Mouse (Mus musculus): Measurements from ENCODE around the gene Cdc42bpg. TPM values are rescaled to one million over a fixed set of nuclear protein-coding genes. Genes with fewer than 3 reads are reported as not detected.

Cdc42bpg gene
- polyA plus RNA-seq, 1 experiment from 2014 or later: 0.40 TPM

DNA sequence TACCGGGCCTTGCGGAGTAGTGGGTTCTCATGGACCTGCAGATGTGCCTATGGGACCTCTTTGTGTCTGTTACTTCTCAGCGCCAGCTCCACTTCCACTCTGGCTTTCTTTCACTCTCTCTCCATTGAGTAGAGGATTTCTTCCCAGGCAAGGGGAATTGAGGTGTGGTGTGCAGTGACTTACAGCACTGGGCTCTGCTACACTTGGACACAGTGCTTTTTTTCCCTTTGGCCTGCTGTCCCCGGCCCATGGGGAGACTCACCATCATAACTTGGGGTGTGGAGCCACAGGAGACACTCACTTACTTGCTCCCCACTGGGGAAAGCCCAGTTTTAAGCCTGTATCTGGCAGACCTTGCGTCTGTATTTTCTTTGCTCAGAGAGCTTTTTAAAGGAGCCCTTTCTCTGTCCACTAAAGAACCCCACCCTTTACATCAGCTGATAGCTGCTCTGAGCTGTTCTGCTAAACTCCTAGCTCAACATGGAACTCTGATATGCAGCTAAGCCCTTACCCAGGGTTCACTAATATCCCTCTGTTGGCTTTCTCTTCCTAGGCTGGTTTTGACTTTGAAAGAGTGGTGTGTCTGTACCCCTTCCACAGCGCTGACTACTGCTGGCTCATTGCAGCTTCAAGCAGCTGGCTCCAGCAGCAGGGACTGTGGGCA is 26.6 kb upstream of the Cdc42bpg start:
- H3K36me3 ChIP-seq (replicated peaks): peaks cover 7% of the 10 kb centered on the region; the same call in 1 of the 2 replicates
- peak overlapping the region; percentile 84; the same call in 1 of the 2 replicates for H3K4me3 ChIP-seq

GRCm38 (mm10) chr19:6280554-6280953 is 25.7 kb upstream of the Cdc42bpg start:
- Histone ChIP-seq H3K9ac (no peak overlapping the region), H3K4me2 (no peak overlapping the region), H3K4me3 (no peak overlapping the region), H3K36me3 (replicated peaks) (peaks cover 7% of the 10 kb centered on the region; the same call in 1 of the 2 replicates), H3K27me3 (replicated peaks) (no peaks in the 10 kb centered on the region), H3K27ac (no peak overlapping the region), H3K4me1 (peaks cover 42% of the 10 kb centered on the region), H3K9me3 (no peaks in the 10 kb centered on the region)
- WGBS: 91% methylated on average over 7 of the region's 7 CpGs
- ATAC-seq (replicated peaks): no peak

More for the DNA sequence above, 26.6 kb upstream of the Cdc42bpg start:
- no peaks in the 10 kb centered on the region for H3K9me3 ChIP-seq
- WGBS: 89% methylated on average over 6 of the region's 6 CpGs
- no peak overlapping the region for H3K27ac ChIP-seq
- no peaks in the 10 kb centered on the region for H3K27me3 ChIP-seq (replicated peaks)
- H3K9ac ChIP-seq: peak overlapping the region; percentile 27
- peaks cover 42% of the 10 kb centered on the region for H3K4me1 ChIP-seq
- no peak for ATAC-seq (replicated peaks)
- H3K4me2 ChIP-seq: peak overlapping the region; percentile 97

DNA sequence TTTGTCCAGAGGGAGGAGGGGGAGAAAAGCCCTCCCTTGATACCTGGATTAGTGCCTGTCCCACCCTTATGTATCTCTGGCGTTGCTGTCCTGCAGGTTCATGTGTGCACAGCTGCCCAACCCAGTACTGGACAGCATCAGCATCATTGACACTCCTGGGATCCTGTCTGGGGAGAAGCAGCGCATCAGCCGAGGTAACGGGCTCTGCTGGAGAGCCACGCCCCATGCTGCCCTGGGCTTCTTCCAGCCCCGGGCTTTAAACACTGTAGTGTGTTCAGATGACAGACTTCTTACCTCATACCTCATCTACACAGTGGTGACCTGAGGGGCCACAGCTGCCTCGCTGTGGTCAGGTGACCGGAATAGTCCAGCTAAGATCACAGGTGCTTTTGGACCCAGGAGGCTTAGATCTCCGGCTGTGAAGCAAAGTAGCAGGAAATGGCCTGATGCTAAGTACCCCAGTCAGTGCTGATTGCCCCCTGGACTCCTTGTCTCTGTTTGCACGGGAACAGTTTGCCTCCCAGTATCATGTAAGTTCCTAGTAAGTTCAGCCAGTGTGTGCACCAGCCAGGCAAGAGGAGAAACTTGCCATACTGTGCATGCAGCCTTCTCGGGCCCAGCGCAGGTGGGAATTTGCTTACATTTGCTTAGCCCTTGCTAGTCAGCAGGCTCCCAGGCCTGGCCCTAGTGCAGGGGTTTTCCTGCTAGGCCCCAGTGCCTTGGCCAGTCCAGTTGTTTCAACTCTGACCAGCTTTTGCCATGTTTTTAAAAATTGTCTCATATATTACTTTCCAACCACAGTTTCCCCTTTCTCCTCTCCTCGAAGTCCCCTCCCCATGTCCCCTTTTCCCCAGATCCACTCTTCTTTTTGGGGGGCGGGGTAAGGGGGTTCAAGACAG is 24.9 kb upstream of the Cdc42bpg start:
- Histone ChIP-seq H3K9ac (no peak overlapping the region), H3K4me1 (peaks cover 34% of the 10 kb centered on the region), H3K4me3 (no peak overlapping the region), H3K27ac (no peak overlapping the region), H3K27me3 (replicated peaks) (no peaks in the 10 kb centered on the region), H3K9me3 (no peaks in the 10 kb centered on the region), H3K4me2 (no peak overlapping the region), H3K36me3 (replicated peaks) (peaks cover 7% of the 10 kb centered on the region; the same call in 1 of the 2 replicates)
- ATAC-seq (replicated peaks): no peak
- WGBS: 84% methylated on average over 14 of the region's 14 CpGs

DNA sequence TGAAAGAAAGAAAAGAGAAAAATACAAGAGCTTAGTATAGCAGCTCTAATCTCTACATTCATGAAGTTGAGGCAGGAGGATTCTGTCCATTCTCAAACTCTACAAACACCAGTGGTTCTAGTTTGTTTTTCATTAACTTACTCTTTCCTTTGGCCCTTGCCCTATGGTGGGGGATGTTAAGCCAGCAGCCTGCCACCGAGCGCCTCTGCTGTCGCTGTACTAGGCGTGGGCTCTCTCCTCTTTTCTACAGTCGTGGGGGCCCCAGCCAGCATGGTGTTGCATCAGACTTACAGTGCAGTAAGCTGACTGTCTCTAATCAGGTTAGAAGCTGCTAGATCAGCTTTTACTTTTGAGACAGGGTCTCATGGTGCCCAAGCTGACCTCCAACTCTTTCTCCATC is 23.3 kb upstream of the Cdc42bpg start:
- Histone ChIP-seq H3K27ac (no peak overlapping the region), H3K4me3 (no peak overlapping the region), H3K36me3 (replicated peaks) (peaks cover 7% of the 10 kb centered on the region; the same call in 1 of the 2 replicates), H3K4me1 (peaks cover 29% of the 10 kb centered on the region), H3K4me2 (no peak overlapping the region), H3K9me3 (no peaks in the 10 kb centered on the region), H3K9ac (no peak overlapping the region), H3K27me3 (replicated peaks) (no peaks in the 10 kb centered on the region)
- 87% methylated on average over 5 of the region's 5 CpGs for WGBS
- no peak for ATAC-seq (replicated peaks)

DNA sequence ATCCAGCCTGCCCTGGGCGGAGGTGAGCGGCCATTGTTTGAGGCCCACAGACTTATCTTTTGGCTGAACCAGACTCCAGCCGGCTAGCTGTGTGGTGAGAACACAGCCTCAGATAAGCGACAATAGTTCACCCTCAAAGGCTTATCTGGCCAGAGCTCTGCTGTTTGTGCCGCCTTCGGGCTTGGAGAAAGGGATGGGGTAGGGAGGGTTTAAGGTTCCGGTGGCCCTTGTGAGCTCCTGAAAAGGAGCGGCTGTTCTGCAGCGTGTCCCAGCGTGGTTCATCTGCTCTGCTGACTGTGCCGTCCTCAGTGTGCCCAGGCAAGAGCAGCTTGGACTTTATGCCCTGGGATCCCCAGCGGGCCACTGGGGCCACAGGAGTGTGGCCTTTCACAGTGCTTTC is 21.8 kb upstream of the Cdc42bpg start:
- Histone ChIP-seq H3K4me3 (no peak overlapping the region), H3K9ac (no peak overlapping the region), H3K9me3 (no peaks in the 10 kb centered on the region), H3K4me2 (no peak overlapping the region), H3K4me1 (peaks cover 14% of the 10 kb centered on the region), H3K36me3 (replicated peaks) (peaks cover 7% of the 10 kb centered on the region; the same call in 1 of the 2 replicates), H3K27me3 (replicated peaks) (no peaks in the 10 kb centered on the region), H3K27ac (no peak overlapping the region)
- no peak for ATAC-seq (replicated peaks)
- WGBS: 94% methylated on average over 12 of the region's 12 CpGs

DNA sequence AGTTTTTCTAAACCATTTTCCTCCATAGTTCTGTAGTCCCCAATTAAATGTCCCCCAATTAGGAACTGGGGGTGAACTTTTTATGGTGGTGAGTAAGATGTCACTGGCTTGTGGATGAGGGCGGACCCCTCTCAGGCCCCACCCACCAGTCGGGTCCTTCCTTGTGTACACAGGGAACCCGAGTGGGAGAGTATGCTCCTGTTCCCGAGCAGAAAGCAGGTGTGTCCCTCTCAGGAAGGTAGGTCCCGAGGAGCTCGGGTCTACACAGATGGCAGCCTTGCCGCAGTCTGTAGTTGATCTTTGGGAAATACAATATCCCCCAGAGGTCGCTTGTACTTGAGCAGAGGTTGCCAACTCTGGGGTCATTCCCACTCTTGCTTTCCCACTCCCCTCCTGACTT is 21.0 kb upstream of the Cdc42bpg start:
- WGBS: 91% methylated on average over 8 of the region's 8 CpGs
- no peak overlapping the region for H3K27ac ChIP-seq
- no peaks in the 10 kb centered on the region for H3K9me3 ChIP-seq
- H3K9ac ChIP-seq: no peak overlapping the region
- no peak overlapping the region for H3K4me2 ChIP-seq
- ATAC-seq (replicated peaks): no peak
- H3K36me3 ChIP-seq (replicated peaks): peaks cover 11% of the 10 kb centered on the region; the same call in 1 of the 2 replicates
- H3K4me3 ChIP-seq: no peak overlapping the region
- no peaks in the 10 kb centered on the region for H3K27me3 ChIP-seq (replicated peaks)
- H3K4me1 ChIP-seq: peaks cover 7% of the 10 kb centered on the region

GRCm38 (mm10) chr19:6285632-6286433 is 20.4 kb upstream of the Cdc42bpg start:
- Histone ChIP-seq H3K9ac (no peak overlapping the region), H3K36me3 (replicated peaks) (peaks cover 11% of the 10 kb centered on the region; the same call in 1 of the 2 replicates), H3K27ac (no peak overlapping the region), H3K9me3 (no peaks in the 10 kb centered on the region), H3K4me3 (no peak overlapping the region), H3K27me3 (replicated peaks) (no peaks in the 10 kb centered on the region), H3K4me1 (peaks cover 2% of the 10 kb centered on the region; the same call in 1 of the 2 replicates), H3K4me2 (no peak overlapping the region)
- WGBS: 77% methylated on average over 7 of the region's 7 CpGs
- no peak for ATAC-seq (replicated peaks)

DNA sequence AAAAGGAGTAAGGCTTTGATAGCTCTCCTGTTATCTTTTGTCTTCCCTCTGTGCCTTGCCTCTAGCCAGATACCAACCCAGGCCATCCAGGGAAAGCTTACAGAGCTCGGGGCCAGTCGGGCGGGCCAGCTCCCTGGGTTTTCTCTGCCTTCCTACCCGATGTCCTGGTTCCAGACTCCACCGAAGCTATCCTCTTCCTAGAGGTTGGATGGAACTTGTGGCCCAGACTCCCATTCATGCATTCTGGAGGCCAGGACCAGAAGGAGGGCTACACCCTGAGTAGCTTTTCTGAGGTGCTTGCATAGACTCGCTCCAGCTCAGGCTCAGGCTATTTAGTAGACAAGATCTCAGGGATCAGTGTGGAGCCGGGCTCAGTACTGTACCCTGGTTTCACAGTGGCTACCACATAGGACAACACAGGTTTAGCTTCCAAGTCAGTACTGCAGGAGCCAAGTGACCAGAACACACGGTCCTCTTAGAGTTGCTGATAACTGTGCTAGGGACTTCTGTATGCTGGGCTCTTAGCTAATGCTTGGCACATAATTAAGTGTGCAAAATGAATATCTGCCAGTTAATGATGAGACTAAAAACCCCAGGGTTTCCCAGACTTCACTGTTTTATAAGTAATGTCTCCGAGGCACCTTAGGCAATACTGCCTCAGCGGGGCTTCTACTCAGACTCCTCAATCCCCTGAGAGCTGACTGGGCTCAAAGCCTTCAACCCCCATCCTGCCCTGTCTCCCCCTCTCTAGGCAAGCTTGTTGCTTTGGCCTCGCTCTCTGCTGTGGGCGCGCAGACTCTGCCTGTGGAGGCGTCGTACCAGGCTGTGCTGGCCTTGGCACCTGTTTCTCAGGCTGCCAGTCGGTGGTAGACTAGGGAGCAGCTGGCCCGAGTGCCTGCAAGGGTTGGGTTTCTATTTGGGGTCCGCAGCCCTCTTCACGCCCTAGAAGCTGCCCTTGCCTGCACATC is 19.5 kb upstream of the Cdc42bpg start:
- Histone ChIP-seq H3K27ac (no peak overlapping the region), H3K4me3 (no peak overlapping the region), H3K9ac (no peak overlapping the region), H3K36me3 (replicated peaks) (peaks cover 3% of the 10 kb centered on the region; the same call in 1 of the 2 replicates), H3K9me3 (no peaks in the 10 kb centered on the region), H3K27me3 (replicated peaks) (no peaks in the 10 kb centered on the region), H3K4me2 (no peak overlapping the region), H3K4me1 (no peaks in the 10 kb centered on the region; the same call in 1 of the 2 replicates)
- no peak for ATAC-seq (replicated peaks)
- 87% methylated on average over 19 of the region's 19 CpGs for whole genome bisulfite sequencing

GRCm38 (mm10) chr19:6288236-6288894 is 17.9 kb upstream of the Cdc42bpg start:
- Histone ChIP-seq H3K4me2 (no peak overlapping the region), H3K36me3 (replicated peaks) (peaks cover 3% of the 10 kb centered on the region; the same call in 1 of the 2 replicates), H3K9me3 (no peaks in the 10 kb centered on the region), H3K4me1 (no peaks in the 10 kb centered on the region; the same call in 1 of the 2 replicates), H3K27ac (no peak overlapping the region), H3K4me3 (no peak overlapping the region), H3K9ac (no peak overlapping the region), H3K27me3 (replicated peaks) (no peaks in the 10 kb centered on the region)
- WGBS: 81% methylated on average over 13 of the region's 13 CpGs
- ATAC-seq (replicated peaks): no peak

- Histone ChIP-seq H3K4me2 (no peak overlapping the region), H3K9ac (no peak overlapping the region), H3K27ac (no peak overlapping the region), H3K9me3 (no peaks in the 10 kb centered on the region), H3K4me3 (no peak overlapping the region), H3K36me3 (replicated peaks) (peaks cover 8% of the 10 kb centered on the region; the same call in 1 of the 2 replicates), H3K4me1 (no peaks in the 10 kb centered on the region; the same call in 1 of the 2 replicates), H3K27me3 (replicated peaks) (no peaks in the 10 kb centered on the region)
- WGBS: 94% methylated on average over 14 of the region's 14 CpGs
- no peak for ATAC-seq (replicated peaks)
Measured at GRCm38 (mm10) chr19:6289696-6290238, 16.5 kb upstream of the Cdc42bpg start.

Data from midbrain, embryonic 15.5 days (tissue).